Mouse (Mus musculus): Measurements from ENCODE around the gene Mtfmt. TPM values are rescaled to one million over a fixed set of nuclear protein-coding genes. Genes with fewer than 3 reads are reported as not detected.

Mtfmt gene
- polyA plus RNA-seq, 1 experiment, result 4.8 TPM

DNA sequence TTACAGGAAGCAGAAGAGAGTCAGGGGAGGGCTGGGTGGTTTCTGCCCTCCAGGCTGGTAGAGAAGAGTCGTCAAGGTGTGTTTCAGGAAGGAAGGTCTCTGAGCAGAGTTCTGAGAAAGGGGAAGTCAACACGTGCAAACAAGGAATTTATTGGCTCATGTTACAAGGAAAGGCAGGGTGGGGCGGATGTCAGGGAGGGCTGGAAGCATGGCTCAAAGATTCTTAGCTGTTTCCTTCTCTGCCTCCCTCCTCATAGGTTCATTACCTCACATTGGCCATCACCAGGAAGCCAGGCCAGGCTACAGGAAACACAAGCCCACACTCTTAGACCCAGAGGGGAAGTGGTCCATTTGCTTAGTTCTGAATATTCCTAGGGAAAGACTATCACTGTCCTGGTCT, 11.2 kb upstream of the Mtfmt start:
- H3K4me1 ChIP-seq, result peaks cover 18% of the 10 kb centered on the region
- TF ChIP-seq FLI1 (IDR thresholded peaks at IDR 0.05; ENCODE audit: low read length) (no peak), GATA1 (IDR thresholded peaks at IDR 0.05; ENCODE audit: borderline replicate concordance, low read length) (no peak)
- no peaks in the 10 kb centered on the region for H3K36me3 ChIP-seq (replicated peaks; ENCODE audit: low read length)
- H3K9me3 ChIP-seq, result no peaks in the 10 kb centered on the region
- H3K4me3 ChIP-seq (replicated peaks), result no peak overlapping the region
- H3K27me3 ChIP-seq (replicated peaks), result peaks cover 11% of the 10 kb centered on the region

- H3K9me3 ChIP-seq, result no peaks in the 10 kb centered on the region
- H3K27me3 ChIP-seq (replicated peaks), result peaks cover 6% of the 10 kb centered on the region
- H3K4me1 ChIP-seq, result peaks cover 18% of the 10 kb centered on the region
- no peak for TF ChIP-seq FLI1 (IDR thresholded peaks at IDR 0.05; ENCODE audit: low read length)
- TF ChIP-seq GATA1 (IDR thresholded peaks at IDR 0.05; ENCODE audit: borderline replicate concordance, low read length), result no peak
- no peak overlapping the region for H3K4me3 ChIP-seq (replicated peaks)
- H3K36me3 ChIP-seq (replicated peaks; ENCODE audit: low read length), result no peaks in the 10 kb centered on the region
Measured at GRCm38 (mm10) chr9:65427511-65427910, 8.1 kb upstream of the Mtfmt start.

DNA sequence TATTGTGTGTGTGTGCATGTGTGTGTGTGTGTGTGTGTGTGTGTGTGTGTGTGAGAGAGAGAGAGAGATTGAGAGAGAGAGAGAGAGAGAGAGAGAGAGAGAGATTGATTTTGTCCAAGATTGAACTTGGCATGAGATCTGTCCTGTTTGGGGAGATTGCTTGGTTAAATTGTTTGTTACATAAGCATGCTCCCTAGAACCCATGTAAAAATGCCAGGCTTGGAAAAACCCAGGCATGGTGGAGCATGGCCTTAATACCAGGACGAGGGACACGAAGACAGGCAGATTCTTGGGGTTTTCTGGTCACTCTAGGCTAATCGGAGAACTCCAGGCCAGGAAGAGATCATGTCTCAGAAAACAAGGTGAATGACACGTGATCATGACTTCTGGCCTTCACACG, 7.6 kb upstream of the Mtfmt start:
- peaks cover 6% of the 10 kb centered on the region for H3K27me3 ChIP-seq (replicated peaks)
- no peaks in the 10 kb centered on the region for H3K9me3 ChIP-seq
- peaks cover 14% of the 10 kb centered on the region for H3K4me1 ChIP-seq
- no peak for TF ChIP-seq GATA1 (IDR thresholded peaks at IDR 0.05; ENCODE audit: borderline replicate concordance, low read length)
- TF ChIP-seq FLI1 (IDR thresholded peaks at IDR 0.05; ENCODE audit: low read length), result no peak
- no peak overlapping the region for H3K4me3 ChIP-seq (replicated peaks)
- no peaks in the 10 kb centered on the region for H3K36me3 ChIP-seq (replicated peaks; ENCODE audit: low read length)

DNA sequence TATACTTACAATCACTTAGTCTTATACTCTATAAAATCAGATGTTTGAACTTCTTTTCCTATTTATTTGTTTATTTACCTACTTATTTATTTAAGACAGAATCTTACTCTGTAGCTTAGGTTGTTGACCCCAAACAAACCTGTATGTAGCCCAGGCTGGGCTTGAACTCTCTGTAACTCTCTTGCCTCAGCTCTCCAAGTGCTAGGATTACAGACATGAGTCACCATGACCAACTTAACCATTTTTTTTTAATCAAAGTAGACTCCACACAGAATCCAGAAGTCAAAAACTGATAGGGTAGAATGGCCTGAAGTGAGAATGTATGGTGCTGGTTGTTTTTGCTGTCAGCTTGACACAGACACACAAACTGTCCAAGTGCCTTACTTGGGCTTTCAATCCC, 5.2 kb upstream of the Mtfmt start:
- Histone ChIP-seq H3K27me3 (replicated peaks) (peaks cover 3% of the 10 kb centered on the region), H3K4me3 (replicated peaks) (no peak overlapping the region), H3K9me3 (no peaks in the 10 kb centered on the region), H3K4me1 (peaks cover 16% of the 10 kb centered on the region), H3K36me3 (replicated peaks; ENCODE audit: low read length) (no peaks in the 10 kb centered on the region)
- TF ChIP-seq GATA1 (IDR thresholded peaks at IDR 0.05; ENCODE audit: borderline replicate concordance, low read length), result no peak
- no peak for TF ChIP-seq FLI1 (IDR thresholded peaks at IDR 0.05; ENCODE audit: low read length)

GRCm38 (mm10) chr9:65430921-65431320, 4.7 kb upstream of the Mtfmt start:
- H3K27me3 ChIP-seq (replicated peaks), result peaks cover 3% of the 10 kb centered on the region
- H3K36me3 ChIP-seq (replicated peaks; ENCODE audit: low read length), result no peaks in the 10 kb centered on the region
- no peak overlapping the region for H3K4me3 ChIP-seq (replicated peaks)
- H3K9me3 ChIP-seq, result no peaks in the 10 kb centered on the region
- TF ChIP-seq FLI1 (IDR thresholded peaks at IDR 0.05; ENCODE audit: low read length), result no peak
- TF ChIP-seq GATA1 (IDR thresholded peaks at IDR 0.05; ENCODE audit: borderline replicate concordance, low read length), result no peak
- peaks cover 16% of the 10 kb centered on the region for H3K4me1 ChIP-seq

GRCm38 (mm10) chr9:65432236-65432635, 3.3 kb upstream of the Mtfmt start:
- no peak overlapping the region for H3K4me3 ChIP-seq (replicated peaks)
- peaks cover 3% of the 10 kb centered on the region for H3K27me3 ChIP-seq (replicated peaks)
- TF ChIP-seq FLI1 (IDR thresholded peaks at IDR 0.05; ENCODE audit: low read length) (no peak), GATA1 (IDR thresholded peaks at IDR 0.05; ENCODE audit: borderline replicate concordance, low read length) (no peak)
- H3K36me3 ChIP-seq (replicated peaks; ENCODE audit: low read length), result no peaks in the 10 kb centered on the region
- H3K4me1 ChIP-seq, result peaks cover 26% of the 10 kb centered on the region
- H3K9me3 ChIP-seq, result no peaks in the 10 kb centered on the region

DNA sequence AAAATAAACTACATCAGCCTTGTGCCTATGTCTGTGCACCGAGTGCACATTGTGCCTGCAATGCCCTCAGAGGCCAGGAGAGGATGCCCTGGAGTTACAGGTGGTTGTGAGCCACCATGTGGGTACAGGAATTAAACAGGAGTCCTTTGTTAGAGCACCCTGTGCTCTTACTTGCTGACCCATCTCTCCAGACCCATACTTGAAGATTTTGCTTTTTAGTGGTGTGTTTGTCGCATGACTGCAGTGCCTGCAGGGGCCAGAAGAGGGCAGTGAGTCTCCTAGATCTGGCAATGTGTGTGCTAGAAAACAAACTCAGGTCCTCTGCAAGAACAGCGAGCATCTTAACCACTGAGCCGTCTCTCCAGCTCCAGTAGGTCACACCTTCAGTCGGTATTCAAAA, 1.4 kb upstream of the Mtfmt start:
- no peak overlapping the region for H3K4me3 ChIP-seq (replicated peaks)
- no peak for TF ChIP-seq GATA1 (IDR thresholded peaks at IDR 0.05; ENCODE audit: borderline replicate concordance, low read length)
- no peak for TF ChIP-seq FLI1 (IDR thresholded peaks at IDR 0.05; ENCODE audit: low read length)
- no peaks in the 10 kb centered on the region for H3K9me3 ChIP-seq
- H3K36me3 ChIP-seq (replicated peaks; ENCODE audit: low read length), result peaks cover 14% of the 10 kb centered on the region
- H3K27me3 ChIP-seq (replicated peaks), result peaks cover 3% of the 10 kb centered on the region
- peaks cover 32% of the 10 kb centered on the region for H3K4me1 ChIP-seq

DNA sequence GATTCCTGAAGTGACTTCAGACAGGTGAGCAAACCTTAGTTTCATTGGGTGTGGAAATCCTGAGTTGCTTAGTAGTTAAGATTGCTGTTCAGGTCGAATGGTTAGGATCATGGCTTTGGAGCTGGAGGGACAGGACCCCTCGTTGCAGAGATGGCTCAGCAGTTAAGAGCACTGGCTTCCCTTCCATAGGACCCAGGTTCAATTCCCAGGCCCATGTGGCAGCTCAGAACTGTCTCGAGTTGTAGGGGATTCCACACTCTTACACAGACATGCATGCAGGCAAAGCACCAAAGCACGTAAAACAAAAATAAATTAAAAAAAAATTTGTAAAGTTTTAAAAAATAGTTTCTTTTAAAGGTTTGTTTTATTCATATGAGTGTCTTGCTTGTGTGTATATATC, 371 bp upstream of the Mtfmt start:
- peaks cover 23% of the 10 kb centered on the region for H3K36me3 ChIP-seq (replicated peaks; ENCODE audit: low read length)
- no peaks in the 10 kb centered on the region for H3K9me3 ChIP-seq
- H3K27me3 ChIP-seq (replicated peaks), result peaks cover 3% of the 10 kb centered on the region
- peaks cover 32% of the 10 kb centered on the region for H3K4me1 ChIP-seq
- peak overlapping the region; percentile 50 for H3K4me3 ChIP-seq (replicated peaks)
- TF ChIP-seq GATA1 (IDR thresholded peaks at IDR 0.05; ENCODE audit: borderline replicate concordance, low read length) (no peak), FLI1 (IDR thresholded peaks at IDR 0.05; ENCODE audit: low read length) (no peak)

- H3K9me3 ChIP-seq, result no peaks in the 10 kb centered on the region
- no peaks in the 10 kb centered on the region for H3K27me3 ChIP-seq (replicated peaks)
- no peak overlapping the region for H3K4me3 ChIP-seq (replicated peaks)
- H3K36me3 ChIP-seq (replicated peaks; ENCODE audit: low read length), result peaks cover 97% of the 10 kb centered on the region
- TF ChIP-seq FLI1 (IDR thresholded peaks at IDR 0.05; ENCODE audit: low read length), result no peak
- no peak for TF ChIP-seq GATA1 (IDR thresholded peaks at IDR 0.05; ENCODE audit: borderline replicate concordance, low read length)
- peaks cover 10% of the 10 kb centered on the region for H3K4me1 ChIP-seq
Measured at GRCm38 (mm10) chr9:65444692-65445091, 9.1 kb downstream of the Mtfmt start.

- Histone ChIP-seq H3K4me1 (peaks cover 26% of the 10 kb centered on the region), H3K27me3 (replicated peaks) (no peaks in the 10 kb centered on the region), H3K4me3 (replicated peaks) (no peak overlapping the region), H3K9me3 (no peaks in the 10 kb centered on the region), H3K36me3 (replicated peaks; ENCODE audit: low read length) (peaks cover 95% of the 10 kb centered on the region)
- TF ChIP-seq FLI1 (IDR thresholded peaks at IDR 0.05; ENCODE audit: low read length), result no peak
- TF ChIP-seq GATA1 (IDR thresholded peaks at IDR 0.05; ENCODE audit: borderline replicate concordance, low read length), result no peak
Measured at GRCm38 (mm10) chr9:65447951-65448350, 12.4 kb downstream of the Mtfmt start.

GRCm38 (mm10) chr9:65458975-65459374, 23.4 kb downstream of the Mtfmt start:
- no peak for TF ChIP-seq FLI1 (IDR thresholded peaks at IDR 0.05; ENCODE audit: low read length)
- TF ChIP-seq GATA1 (IDR thresholded peaks at IDR 0.05; ENCODE audit: borderline replicate concordance, low read length), result no peak
- peaks cover 22% of the 10 kb centered on the region for H3K4me1 ChIP-seq
- peaks cover 4% of the 10 kb centered on the region for H3K36me3 ChIP-seq (replicated peaks; ENCODE audit: low read length)
- no peaks in the 10 kb centered on the region for H3K9me3 ChIP-seq
- peaks cover 30% of the 10 kb centered on the region for H3K27me3 ChIP-seq (replicated peaks)
- H3K4me3 ChIP-seq (replicated peaks), result no peak overlapping the region
